Mouse (Mus musculus) right cerebral cortex, postnatal 10 days (tissue): ENCODE measurements at regions not wholly inside any gene's neighbourhood (a gene's known extent, or its start where the extent isn't known, plus 50 kb on each side); places are given as distances from the start of the nearest gene placed in this dataset.

Source experiments
- DNase-seq, 2 experiments: peaks; one replicate each; pipeline ENCODE4 v3.0.0; 2021; ENCODE audit warnings: low spot score in 2 of 2

DNA sequence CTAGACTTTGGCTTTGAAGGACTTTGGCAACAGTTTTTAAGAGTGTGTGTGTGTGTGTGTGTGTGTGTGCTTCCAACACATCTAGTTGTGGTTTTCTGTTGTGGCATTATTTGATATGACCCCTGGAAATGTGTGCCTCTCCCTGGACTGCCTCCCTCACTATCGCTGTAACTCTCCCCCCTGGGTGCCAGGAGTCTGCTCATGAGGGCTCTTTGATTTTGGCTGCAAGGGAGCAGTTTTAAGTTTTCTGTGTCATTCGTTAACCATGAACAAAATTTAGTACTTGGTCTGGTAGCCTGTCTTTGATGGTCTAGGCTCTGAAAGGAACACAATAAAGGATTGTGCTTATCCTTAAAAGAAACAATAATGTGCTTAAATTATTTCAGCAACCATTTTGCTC lies 313.9 kb downstream of the Mtx2 start:
- no peak for DNase-seq

DNA sequence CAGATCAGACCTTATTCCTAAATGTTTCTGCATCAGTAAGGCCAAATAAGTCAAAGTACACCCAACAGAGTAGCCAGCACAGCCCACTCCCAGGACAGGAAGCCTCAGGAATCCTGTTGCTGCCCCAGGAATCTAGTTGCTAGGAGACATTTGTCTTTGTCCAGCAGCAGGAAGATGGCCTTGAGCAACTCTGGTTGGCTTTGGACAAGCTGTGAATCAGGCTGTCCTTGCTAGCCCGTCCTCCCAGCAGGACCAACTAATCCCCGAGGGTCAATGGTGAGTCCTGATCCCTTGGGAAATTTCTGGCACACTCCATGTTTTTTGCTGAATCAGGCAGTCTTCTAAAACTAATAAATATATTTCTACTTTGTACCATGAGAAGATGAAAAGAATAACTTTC lies 317.1 kb downstream of the Mtx2 start:
- no peak for DNase-seq

DNA sequence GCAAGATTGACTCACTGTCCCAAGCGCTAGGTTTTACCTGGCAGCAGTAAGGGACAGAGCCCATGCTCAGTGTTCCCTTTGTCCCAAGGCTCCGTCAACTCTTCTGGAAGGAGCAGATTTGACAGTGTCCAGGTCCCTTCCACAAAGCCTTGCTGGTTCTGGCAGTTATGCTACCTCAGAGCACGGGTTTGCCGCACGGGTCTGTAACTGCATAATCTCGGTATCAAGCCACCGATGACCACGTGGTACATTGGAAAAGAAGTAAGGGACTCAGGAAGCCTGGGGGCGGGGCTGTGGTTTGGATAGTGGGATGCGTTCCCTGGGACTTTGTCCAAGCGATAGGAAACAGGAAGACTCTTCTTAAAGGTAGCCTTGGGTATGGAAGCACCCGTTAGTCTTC lies 319.3 kb downstream of the Mtx2 start:
- DNase-seq = no peak

DNA sequence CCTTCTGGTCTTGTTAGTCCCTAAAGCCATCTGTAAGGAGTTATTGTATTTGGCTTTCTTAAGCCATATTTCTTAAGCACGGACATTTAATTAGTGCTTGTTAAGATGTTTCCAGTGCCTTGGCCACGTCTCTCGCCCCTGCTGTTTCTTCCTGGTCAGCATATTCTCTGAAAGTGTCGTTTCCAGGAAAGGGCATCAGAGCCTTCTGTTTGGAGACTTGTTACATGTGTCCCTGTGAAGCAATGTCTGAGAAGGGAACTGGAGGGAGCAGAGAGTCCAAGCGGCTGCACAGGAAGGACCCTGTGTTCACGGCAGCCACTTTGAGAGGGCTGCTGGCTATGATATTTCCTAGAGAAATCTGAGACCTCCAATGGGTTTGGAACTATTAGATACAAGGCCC lies 320.7 kb downstream of the Mtx2 start:
- DNase-seq = no peak

DNA sequence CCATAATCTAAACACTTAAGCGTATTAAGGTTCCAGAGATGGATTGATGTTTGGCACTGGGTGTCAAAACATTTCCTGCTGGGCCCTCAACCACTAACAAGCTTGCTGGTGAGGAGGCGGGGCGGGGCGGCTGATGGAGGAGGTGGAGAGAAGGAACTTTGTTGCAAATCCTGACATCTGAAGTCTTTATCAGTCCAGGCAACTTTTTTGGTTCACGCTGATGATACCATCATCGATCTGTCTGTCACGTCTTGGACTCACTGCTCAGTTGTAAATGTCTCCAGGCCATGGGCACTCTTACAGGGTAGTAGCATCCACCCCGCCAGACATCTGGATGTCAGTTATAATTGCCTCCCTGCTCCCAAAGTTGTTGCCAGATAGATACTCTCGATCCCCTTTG lies 321.8 kb downstream of the Mtx2 start:
- DNase-seq = no peak

DNA sequence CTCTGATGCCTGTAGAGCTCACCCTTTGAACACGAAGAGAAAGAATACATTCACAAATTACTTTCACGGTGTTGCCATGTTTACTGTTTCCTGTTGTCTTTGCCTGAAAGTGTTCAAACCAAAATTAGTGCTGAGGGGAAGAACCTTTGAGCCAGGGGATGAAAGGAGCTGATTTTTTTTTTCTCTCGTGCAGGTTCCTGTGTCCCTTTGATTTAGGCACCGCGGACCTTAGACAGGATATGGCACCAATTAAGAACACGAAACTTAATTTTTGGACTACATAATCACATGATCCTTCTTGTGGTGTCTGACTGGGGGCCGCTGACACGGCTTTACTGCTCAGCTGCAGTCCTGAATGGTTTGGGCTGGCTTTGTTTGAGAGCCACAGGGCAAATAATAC lies 322.4 kb downstream of the Mtx2 start:
- no peak for DNase-seq

DNA sequence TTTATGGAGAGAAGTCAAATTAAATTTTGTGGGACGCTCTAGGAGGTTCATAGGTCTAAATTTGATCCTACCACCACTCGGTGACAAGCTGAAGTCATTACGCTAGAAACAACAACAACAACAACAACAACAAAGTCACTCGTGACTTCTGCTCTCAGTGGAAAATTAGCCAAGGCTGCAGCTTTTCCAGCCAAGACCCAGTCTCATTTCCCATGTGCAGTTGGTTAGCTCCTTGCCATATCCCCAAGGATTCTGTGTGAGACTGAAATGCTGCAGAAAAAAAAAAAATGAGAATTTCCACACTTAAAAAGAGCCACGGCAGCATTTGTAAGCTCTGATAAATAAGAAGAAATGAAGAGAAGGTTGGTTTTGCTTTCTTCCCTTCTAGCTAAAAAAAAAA lies 323.4 kb downstream of the Mtx2 start:
- no peak for DNase-seq

DNA sequence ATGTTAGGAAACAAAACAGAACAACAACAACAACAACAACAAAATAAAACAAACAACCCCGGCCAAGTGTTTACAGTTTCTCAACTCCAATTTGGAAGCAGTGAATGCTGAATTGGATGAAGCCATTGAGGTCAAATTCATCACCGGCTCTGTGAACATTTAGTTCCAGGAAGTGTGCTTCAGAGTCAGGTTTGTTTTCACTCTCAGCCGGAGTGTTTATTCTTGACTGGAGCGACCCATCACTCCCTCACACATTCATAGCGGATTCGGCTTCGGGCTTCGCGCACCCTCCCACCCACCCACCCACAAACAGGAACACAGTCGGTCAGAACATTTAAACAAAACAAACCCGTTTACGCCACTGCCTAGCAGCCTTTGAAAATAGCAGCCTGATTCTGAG lies 324.0 kb downstream of the Mtx2 start:
- no peak for DNase-seq

DNA sequence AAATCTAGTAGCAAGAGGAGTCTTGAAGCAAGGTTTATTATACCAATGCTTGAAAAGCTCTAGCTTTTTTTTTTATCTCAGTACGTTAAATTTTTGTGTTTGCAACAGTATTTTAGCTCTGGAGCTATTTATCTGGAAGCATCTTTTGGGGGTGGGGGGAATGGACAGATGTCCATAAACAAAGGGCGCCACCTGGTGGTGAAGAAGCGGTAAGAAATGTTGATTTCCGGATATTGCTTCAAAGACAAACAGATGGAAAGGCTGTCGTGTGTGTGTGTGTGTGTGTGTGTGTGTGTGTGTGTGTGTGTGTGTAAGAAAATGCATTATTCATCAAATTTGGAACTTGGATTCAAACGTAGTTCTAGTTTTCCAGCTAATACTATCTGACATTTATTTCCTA lies 325.4 kb downstream of the Mtx2 start:
- peak; percentile 70 to 71 for DNase-seq

DNA sequence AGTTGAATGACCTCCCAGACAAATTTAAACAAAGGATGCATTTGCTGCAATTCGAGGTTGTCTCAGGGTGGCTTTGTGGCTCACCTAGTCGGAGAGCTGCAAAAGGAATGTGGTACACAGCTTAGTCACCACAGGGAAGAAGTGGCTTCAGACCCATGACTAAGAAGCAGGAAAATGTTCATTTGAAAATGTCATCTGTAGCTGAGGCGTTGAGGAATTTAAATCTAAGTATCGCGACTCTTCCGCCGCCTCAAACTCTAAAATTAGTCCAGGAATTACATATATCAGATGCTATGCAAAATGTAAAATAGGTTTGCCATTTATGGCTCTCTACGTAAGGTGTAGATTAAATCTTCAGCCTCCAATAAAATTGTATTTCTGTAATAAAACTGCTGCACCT lies 325.9 kb downstream of the Mtx2 start:
- DNase-seq = peak in 1 of 2 experiments; percentile 32

DNA sequence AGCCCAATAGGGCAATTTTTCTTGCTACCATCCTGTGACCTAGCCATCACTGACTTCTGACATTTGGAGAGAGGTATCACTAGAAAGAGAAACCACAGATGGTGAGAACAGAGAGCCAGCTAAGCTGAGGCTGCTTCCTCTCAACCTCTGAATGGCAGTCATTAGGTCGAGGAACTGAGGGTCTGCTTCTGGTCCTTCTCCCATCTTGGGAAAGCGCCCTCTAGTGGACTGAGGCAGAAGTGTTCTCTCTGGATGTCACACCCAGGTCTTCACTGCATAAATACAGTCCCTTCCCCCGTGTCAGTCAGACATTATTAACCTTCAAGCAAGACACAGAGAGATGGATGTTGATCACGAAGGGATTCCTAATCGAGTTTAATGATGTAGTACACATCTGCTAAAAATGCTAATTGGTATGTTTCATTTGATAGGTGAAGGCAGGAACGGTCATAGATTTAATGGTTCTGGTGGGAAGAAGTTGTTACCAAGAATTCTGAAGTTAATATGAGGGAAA lies 326.9 kb downstream of the Mtx2 start:
- no peak for DNase-seq

DNA sequence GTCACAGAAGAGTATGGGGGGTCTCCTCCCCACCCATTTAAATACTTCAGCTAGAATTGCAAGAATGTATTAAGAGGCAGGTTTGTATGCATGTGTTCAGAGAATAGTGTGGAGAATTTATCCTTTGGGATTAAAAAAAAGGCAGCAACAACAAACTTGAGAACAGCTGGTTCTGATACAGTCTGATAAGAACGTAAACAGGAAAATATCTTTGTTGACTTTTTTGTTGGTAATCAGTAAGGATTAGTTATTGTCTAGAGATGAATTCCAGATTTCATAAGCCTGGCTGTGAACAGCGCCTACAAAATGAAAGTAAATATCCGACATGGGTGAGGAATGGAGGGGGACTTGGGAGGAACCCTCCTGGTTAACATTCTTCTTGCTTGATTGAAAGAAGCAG lies 328.8 kb downstream of the Mtx2 start:
- DNase-seq = no peak

DNA sequence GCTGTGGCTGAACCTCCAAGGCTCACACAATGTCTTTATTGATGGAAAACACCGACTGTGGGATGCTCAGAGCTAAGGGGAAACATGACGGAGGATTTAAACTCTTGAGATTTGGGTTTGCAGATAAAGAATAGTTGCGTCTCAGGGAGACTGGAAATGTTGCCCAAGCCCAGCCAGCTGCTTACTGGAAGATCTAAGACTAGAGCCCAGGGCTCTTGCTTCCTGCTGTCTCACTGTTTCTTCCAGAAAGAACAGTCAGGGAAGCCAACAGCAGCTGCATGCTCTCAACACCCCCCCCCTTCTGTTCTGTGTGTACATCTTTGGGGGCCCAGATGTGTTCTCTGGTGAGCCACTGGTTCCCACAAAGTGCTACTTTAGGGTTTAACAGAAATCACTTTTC lies 333.0 kb downstream of the Mtx2 start:
- no peak for DNase-seq

DNA sequence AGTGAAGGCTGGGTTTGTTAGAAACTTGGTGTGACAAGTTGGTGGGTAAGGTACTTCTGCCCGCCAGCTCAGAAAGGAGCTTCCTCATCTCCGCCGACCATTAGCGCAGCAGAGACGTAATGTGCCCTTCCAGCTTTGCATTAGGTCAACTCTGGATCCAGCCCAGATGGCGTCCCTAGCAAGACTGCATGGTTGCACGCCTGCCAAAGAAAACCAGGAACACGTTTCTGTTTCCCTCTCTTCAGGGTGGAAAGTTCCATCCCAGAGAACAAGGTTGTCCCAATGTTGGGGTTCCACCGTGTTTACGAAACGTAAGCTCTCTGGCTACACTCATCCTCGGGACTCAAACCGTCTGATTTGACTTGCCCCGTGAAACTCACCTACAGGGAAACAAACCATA lies 335.5 kb downstream of the Mtx2 start:
- no peak for DNase-seq

DNA sequence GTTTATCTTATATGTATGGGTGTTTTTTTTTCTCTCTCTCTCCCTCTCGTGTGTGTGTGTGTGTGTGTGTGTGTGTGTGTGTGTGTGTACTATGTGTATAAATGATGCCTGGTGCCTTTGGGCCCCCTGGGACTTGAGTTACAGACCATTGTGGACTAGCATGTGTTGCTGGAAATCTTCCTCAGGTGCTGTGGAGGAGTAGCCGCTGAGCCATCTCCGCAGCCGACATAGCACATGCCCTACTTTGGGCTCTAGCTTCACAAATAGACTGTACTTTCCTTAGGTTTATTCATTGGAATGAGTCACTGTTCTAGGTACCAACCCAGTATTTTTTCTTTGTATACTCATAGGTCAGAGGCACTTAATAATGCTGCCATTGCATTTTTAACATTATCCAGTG lies 339.4 kb downstream of the Mtx2 start:
- no peak for DNase-seq

DNA sequence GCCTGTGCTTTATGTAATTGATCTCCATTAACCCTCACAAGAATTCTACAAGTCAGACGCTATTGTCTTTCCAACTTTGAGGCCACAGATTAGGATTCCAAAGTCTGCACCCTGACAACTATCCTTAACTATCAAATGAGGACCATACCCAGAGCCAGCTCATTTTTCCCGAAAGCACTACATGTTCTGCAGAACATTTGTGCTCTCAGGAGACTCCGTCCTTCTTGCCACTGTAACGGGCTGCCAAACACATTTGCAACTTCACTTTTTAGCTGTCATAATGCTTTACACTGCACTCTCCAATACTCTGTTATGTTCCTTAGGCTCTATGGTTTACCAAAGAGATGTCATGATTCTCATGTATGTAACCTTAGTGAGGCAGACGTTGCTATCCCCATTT lies 350.7 kb downstream of the Mtx2 start:
- no peak for DNase-seq

DNA sequence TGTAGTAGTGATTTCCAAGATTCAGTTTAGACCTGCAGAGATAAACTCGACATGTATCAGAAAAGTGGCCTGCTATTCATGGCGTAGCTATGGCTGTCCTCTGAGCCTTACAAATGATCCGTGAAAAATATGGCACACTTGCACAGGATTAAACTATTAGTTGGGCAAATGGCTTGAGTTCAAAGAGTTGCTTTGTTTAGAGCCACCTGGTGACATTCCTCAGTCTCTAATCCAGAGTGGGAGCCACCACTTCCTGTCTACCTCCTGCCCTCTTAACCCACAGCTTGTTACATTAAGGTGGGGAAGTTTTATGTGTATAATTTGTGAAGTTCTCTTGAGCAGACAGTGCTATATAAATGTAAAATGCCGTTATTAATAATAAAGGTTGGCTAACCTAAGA lies 357.7 kb downstream of the Mtx2 start:
- DNase-seq = no peak

DNA sequence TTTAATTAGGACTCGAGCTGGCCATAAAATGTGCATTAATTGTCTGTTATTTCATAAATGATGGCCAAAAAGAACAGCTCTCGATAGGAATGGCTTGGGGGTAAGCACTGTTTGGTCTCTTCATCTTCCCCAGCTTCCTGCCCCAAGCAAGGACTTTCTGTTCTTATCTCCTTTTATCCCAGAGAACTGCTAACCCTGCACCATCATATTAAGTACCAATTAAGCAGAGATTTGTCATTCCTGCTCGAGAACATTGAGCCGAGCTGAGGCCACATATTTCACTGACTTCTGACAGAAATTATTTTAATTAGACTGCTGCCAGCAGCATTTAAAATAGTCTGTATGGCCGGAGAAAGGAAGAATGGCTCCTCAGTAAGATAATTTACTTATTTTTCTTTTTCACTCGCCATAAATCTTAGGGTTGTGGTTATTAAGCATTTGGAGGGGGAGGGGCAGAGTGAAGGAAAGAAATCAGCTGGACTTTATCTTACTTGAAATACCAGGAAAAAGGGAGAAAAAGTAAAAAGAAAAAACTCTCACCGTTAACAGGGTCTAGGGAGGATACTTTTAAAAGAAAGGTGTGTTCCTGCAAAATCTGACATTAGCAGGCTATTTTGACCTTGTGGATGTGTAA lies 377.1 kb downstream of the Mtx2 start:
- DNase-seq = no peak

DNA sequence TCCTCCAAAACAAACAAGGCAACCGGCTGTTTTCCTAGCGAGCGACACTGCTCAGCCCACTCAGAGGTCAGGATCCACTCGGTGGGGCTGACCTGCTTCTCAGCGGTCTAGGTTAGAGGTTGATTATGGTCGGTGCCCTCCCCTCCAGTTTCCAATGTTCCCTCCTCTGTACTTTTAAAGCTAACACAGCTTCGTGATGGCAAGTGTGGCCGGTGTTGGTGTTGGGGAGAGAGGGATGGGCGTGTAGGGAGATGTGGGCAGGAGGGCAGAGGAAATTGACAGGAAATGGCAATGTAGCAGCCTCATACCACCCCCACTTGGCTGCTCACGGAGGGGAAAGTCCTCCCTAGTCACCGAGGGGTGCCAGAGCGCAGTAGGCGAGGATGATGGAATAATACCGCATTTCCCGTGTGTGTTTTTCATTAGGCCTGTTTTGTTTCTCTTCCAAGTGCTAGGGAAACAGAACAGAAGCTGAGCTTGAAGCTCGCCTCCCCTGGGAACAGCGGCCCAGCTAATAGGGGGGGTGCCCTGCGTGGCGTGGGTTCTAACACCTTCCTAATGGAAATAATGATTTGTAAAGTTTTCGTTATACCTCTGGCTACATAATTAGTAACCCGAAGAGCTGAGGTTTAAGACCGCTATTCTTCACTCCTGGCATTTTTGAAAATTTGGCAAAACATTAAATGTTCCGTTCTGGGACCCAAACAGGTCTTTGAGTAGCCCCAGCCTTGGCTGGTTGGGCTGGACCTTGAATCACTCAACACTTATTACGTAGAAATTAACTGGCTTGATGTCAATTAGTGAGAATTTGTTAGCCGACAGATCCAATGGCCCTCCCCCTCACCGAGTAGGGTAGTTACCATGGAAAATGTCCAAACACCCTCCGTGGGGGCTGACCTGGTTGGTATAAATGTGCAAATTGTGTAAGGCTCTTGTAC lies 383.5 kb downstream of the Mtx2 start:
- no peak for DNase-seq

DNA sequence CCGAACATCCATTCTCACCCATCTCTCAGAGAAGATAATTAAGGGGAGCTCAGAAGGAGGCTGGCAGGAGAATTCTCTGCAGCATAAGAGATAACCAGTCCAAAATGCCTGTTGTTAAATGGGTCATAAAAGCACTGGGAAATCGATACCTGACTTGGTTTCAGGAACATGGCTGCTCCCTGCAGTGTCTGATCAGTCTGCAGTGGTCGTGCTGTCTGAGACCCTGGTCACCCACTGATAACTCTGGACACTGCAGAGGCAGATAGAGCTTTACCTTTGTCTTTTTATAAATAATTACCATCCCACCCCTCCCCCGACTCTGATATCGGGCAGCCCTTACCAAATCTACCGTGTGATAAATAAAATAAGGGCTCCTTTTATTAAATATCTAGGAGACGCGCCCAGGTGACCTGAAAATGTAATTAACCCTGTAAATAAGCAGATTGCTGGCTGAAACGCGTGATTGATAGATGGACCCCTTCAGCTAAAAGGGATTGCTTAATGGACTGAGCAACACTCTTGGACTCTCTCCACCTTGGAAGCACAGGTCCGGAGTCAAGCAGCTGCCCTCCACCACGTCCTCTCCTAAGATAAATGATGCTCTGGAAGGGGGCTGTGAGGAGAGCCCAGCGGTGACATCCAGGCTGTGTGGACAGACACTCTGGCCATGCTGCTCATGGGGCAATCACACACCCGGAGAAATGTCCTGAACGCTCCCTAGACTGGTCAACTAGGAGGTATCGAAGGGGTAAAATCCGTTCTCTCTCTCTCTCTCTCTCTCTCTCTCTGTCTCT lies 384.4 kb downstream of the Mtx2 start:
- DNase-seq = no peak

DNA sequence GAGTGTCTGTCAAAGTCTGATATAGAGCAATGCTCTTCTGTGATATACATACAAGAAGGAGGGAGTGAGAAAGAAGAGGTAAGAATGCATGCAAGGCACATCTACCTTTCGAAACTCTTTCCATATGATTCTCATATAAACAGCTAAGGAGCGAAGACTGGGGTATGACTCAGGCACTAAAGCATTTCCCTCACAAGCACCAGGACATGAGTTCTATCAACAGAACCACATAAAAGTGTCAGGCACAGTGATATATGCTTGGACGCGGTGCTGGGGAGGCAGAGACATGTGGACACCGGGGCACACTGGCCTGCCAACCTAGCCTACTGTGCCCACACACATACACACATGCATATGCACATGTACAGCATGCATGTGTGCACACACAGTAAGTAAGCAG lies 391.3 kb downstream of the Mtx2 start:
- no peak for DNase-seq

DNA sequence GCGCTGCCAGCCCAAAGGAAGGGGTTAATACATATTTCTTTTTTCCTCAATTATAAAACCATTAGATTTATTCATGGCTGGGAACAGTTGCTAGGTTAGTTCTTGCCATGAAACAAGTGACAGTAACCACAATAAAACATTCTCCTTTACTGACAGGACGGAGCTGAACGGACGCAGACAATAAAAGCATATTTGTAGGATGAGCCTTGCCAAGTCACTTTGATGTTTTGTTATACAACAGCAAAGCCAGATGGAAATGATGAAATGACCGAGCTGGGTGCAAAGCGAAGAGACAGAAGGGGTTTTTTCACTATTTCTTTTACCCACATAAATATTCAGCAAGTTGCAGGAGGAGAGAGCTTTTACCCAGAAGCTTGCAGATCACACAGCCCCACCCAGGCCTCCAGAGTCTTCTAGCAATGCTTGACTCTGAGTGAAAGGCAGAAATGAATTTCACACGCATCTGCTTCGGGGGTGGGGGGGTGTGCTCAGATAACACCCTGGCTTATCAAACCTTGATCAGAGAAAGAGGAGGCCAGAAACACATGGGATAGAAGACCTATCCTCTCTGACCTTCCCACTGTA lies 395.3 kb downstream of the Mtx2 start:
- no peak for DNase-seq
